Mouse (Mus musculus): ENCODE data around the gene Wdr25. TPM values are rescaled to one million over a fixed set of nuclear protein-coding genes. Genes with fewer than 3 reads are reported as not detected.
"Not testable (repeated sequence)": the region's sequence is repeated elsewhere in the genome, so short reads cannot be mapped to it uniquely, and the experiment has no call there.

The Wdr25 gene
- polyA plus RNA-seq (2015; fragmentation: Nextera tagmentation; extraction: Ambion mirVana) = 5.7 and 8.3 TPM in 2 replicates

DNA sequence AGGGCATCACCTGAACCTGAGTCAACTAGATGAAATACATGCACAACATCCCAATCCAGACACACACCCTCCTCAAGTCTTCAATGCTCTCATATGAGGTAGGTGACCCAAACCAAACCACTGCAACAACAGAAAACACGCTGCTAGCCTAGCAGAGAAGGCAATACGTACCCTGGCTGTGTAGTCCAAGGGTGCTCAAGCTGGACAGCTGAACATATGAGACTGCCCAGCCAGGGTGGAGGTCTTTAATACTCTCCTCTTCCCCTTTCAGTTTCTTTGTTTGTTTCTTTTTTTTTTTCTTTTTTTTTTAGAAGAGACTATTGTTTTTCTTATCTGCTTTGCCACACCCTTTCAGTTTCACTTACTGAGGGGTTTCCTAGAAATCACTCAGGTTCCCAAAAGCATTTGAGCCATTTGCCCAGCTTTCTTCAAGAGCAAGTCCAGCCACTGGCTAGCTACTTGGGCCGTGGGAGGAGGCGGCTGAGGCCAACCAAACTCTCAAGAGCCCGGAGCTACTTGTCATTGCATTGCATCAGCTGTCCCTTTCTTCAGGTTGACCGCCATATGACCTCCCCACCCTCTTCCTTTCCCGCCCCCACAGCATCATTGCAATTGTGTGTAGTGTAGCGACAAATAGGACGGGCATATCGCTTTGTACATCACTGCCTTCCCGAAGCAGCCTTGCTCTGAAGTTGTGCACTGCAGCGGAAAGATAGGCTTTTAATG lies at the start of gene Wdr25:
Gene Wdr25, plus strand, starts transcription at position 643 of the 726 bp plus-strand sequence.
- peak within 1 kb of the TSS; percentile 81 for H3K9ac ChIP-seq
- H3K4me3 ChIP-seq (replicated peaks) = peak within 1 kb of the TSS; percentile 88
- no peaks in the 10 kb centered on the region for H3K9me3 ChIP-seq
- no peak for ATAC-seq
- WGBS = 19% methylated on average over 12 of the region's 12 CpGs
- peaks cover 14% of the 10 kb centered on the region for H3K4me1 ChIP-seq (replicated peaks)
- peak within 1 kb of the TSS; percentile 91 for H3K4me2 ChIP-seq (replicated peaks)
- 0 out of 2 replicates have a peak, but pooled peaks cover 7% of the 10 kb centered on the region for H3K36me3 ChIP-seq
- no peak within 1 kb of the TSS for H3K27ac ChIP-seq
- H3K27me3 ChIP-seq (replicated peaks) = no peaks in the 10 kb centered on the region

DNA sequence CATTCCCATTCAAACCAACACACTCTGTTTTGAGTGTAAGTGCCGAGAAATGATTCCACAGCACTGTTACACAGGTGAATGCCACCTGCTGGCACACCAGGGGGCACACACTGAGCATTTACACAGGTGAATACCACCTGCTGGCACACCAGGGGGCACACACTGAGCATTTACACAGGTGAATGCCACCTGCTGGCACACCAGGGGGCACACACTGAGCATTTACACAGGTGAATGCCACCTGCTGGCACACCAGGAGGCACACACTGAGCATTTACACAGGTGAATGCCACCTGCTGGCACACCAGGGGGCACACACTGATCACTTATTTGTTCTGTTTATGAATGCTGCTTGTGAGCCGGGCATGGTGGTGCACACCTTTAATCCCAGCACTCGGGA lies 45.4 kb upstream of the Wdr25 start:
- H3K36me3 ChIP-seq = peaks cover 11% of the 10 kb centered on the region; the same call in 1 of the 2 replicates
- H3K4me3 ChIP-seq (replicated peaks); H3K9ac ChIP-seq; H3K9me3 ChIP-seq; H3K27ac ChIP-seq; H3K4me1 ChIP-seq (replicated peaks); H3K4me2 ChIP-seq (replicated peaks); H3K27me3 ChIP-seq (replicated peaks); ATAC-seq: not testable (repeated sequence)
- 94% methylated on average over 3 of the region's 3 CpGs for WGBS

DNA sequence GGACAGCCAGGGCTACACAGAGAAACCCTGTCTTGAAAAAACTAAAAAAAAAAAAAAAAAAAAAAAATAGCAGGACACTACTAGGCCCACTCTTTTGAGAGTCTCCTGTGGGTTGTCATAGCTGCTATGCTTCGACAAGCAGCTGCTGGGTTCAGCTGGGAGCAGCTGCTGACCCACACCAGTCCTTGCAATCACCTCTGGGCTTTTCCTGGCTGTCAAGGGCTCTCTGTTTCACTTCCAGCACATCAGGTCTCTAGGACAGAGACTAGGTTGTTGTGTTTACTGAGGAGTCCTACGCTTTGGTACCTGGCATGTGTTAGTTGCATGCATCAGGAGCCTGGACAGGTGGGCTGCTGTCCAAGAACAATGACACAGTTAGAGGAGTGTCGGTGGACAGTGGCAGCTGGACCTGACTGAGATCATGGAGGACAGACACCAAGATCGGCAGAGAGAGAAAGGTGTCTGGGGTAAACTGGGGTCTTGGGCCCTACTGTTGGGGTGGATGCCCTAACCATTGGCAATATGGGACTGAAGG lies 43.9 kb upstream of the Wdr25 start:
- no peak overlapping the region for H3K4me3 ChIP-seq (replicated peaks)
- no peaks in the 10 kb centered on the region for H3K27me3 ChIP-seq (replicated peaks)
- no peak for ATAC-seq
- 0 out of 2 replicates have a peak, but pooled peaks cover 5% of the 10 kb centered on the region for H3K36me3 ChIP-seq
- H3K9me3 ChIP-seq = no peaks in the 10 kb centered on the region
- no peak overlapping the region for H3K4me2 ChIP-seq (replicated peaks)
- H3K9ac ChIP-seq = no peak overlapping the region
- WGBS = 67% methylated on average over 4 of the region's 4 CpGs
- no peak overlapping the region for H3K27ac ChIP-seq
- no peaks in the 10 kb centered on the region for H3K4me1 ChIP-seq (replicated peaks)

DNA sequence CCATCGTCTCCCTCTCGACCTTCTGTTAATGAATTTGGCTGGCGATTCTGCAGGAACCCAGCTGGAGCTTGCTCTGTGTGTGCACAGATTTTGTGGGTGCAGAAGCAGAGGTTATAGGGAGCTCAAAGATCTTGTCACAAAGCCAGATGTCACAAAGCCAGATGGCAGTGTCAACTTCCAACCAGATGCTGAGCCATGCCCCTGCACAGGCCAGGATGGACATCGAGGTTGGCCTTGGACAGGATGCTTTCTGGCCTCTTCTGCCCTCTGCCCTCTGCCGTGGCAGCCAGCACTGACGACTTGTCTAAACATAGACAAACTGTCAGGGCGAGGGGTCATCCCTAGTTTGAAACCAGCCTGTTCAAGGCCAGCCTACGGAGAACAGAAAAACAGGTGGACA lies 43.3 kb upstream of the Wdr25 start:
- H3K4me2 ChIP-seq (replicated peaks) = no peak overlapping the region
- no peak overlapping the region for H3K27ac ChIP-seq
- H3K36me3 ChIP-seq = no peaks in the 10 kb centered on the region
- no peaks in the 10 kb centered on the region for H3K27me3 ChIP-seq (replicated peaks)
- no peak overlapping the region for H3K9ac ChIP-seq
- ATAC-seq = no peak
- 40% methylated on average over 8 of the region's 8 CpGs for WGBS
- no peak overlapping the region for H3K4me3 ChIP-seq (replicated peaks)
- H3K4me1 ChIP-seq (replicated peaks) = no peaks in the 10 kb centered on the region
- H3K9me3 ChIP-seq = no peaks in the 10 kb centered on the region

DNA sequence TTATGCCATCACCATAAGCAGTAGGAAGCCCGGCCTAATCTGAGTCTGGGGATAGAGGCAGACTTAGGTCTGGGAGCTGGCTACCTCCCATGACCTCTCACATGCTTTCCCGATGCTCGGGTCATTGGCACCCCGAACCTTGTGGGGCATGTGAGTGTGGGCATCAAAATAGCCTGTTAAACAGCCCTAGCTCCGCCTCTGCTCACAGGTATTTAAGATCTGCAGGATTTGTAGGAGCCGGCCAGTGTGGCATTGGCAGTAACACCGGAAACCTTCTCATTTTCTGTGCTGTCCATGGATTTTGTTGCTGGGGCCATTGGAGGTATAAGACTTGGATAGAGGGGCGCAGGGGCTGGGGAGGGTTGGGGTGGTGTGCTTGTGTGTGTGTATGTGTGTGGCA lies 42.5 kb upstream of the Wdr25 start:
- no peak overlapping the region for H3K27ac ChIP-seq
- no peaks in the 10 kb centered on the region for H3K36me3 ChIP-seq
- H3K27me3 ChIP-seq (replicated peaks) = no peaks in the 10 kb centered on the region
- H3K9me3 ChIP-seq = no peaks in the 10 kb centered on the region
- no peaks in the 10 kb centered on the region for H3K4me1 ChIP-seq (replicated peaks)
- H3K4me3 ChIP-seq (replicated peaks) = no peak overlapping the region
- ATAC-seq = no peak
- no peak overlapping the region for H3K9ac ChIP-seq
- no peak overlapping the region for H3K4me2 ChIP-seq (replicated peaks)
- 88% methylated on average over 8 of the region's 8 CpGs for WGBS

- Histone ChIP-seq H3K27me3 (replicated peaks) (no peaks in the 10 kb centered on the region), H3K4me2 (replicated peaks) (no peak overlapping the region), H3K36me3 (no peaks in the 10 kb centered on the region), H3K27ac (no peak overlapping the region), H3K9me3 (no peaks in the 10 kb centered on the region), H3K4me1 (replicated peaks) (peaks cover 3% of the 10 kb centered on the region; the same call in 1 of the 2 replicates), H3K4me3 (replicated peaks) (no peak overlapping the region), H3K9ac (no peak overlapping the region)
- WGBS = 88% methylated on average over 8 of the region's 8 CpGs
- no peak for ATAC-seq
These were observed 40.6 kb upstream of the Wdr25 start for GRCm38 (mm10) chr12:108852822-108853221.

DNA sequence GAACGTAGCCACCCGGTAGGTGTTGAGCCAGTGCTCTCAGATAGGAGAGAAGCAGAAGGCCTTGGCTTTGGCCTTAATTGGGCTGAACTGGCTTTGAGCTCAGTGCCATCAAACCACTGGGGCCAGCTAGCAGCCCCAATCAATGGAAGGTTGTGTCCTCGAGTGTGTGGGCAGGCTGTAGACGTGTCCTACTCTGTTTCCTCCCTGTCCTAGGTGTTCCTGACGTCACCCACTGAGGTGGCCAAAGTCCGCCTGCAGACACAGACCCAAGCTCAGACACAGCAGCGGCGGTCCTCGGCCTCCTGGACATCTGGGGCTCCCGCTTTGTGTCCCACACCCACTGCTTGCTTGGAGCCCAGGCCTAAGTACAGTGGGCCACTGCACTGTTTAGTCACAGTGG lies 38.4 kb upstream of the Wdr25 start:
- Histone ChIP-seq H3K4me3 (replicated peaks) (no peak overlapping the region), H3K36me3 (peaks cover 4% of the 10 kb centered on the region; the same call in 1 of the 2 replicates), H3K4me1 (replicated peaks) (peaks cover 5% of the 10 kb centered on the region; the same call in 1 of the 2 replicates), H3K9ac (no peak overlapping the region), H3K9me3 (no peaks in the 10 kb centered on the region), H3K27ac (no peak overlapping the region), H3K4me2 (replicated peaks) (no peak overlapping the region), H3K27me3 (replicated peaks) (no peaks in the 10 kb centered on the region)
- ATAC-seq = peak; percentile 87
- 74% methylated on average over 10 of the region's 10 CpGs for WGBS

DNA sequence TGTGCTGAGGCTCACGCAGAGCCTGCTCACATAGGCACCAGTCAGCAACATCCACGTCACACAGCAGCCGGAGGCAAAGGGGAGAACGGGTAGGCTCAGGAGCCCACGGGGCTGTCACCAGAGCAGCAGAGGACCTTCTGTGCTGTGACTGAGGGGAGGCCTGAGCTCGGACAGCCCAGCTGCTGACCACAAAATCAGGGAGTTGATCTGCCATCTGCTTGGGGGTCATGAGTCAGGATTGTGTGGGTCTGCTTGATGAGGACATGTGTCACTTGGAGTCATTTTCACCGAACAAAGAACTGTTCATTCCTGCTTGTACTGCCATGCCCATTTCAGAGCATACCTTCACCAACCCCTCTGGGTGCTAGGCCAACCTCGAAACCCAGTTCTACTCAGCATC lies 37.2 kb upstream of the Wdr25 start:
- H3K27me3 ChIP-seq (replicated peaks) = no peaks in the 10 kb centered on the region
- no peak overlapping the region for H3K4me2 ChIP-seq (replicated peaks)
- H3K36me3 ChIP-seq = peaks cover 15% of the 10 kb centered on the region
- H3K27ac ChIP-seq = no peak overlapping the region
- no peak overlapping the region for H3K4me3 ChIP-seq (replicated peaks)
- H3K9me3 ChIP-seq = no peaks in the 10 kb centered on the region
- WGBS = 87% methylated on average over 8 of the region's 8 CpGs
- no peak overlapping the region for H3K9ac ChIP-seq
- no peak for ATAC-seq
- H3K4me1 ChIP-seq (replicated peaks) = peaks cover 5% of the 10 kb centered on the region; the same call in 1 of the 2 replicates

- H3K4me3 ChIP-seq (replicated peaks) = no peak overlapping the region
- ATAC-seq = no peak
- peak overlapping the region; percentile 57; the same call in 1 of the 2 replicates for H3K27ac ChIP-seq
- peaks cover 5% of the 10 kb centered on the region; the same call in 1 of the 2 replicates for H3K4me1 ChIP-seq (replicated peaks)
- no peaks in the 10 kb centered on the region for H3K27me3 ChIP-seq (replicated peaks)
- no peaks in the 10 kb centered on the region for H3K9me3 ChIP-seq
- no peak overlapping the region for H3K9ac ChIP-seq
- H3K36me3 ChIP-seq = peaks cover 15% of the 10 kb centered on the region
- WGBS = 84% methylated on average over 7 of the region's 7 CpGs
- no peak overlapping the region for H3K4me2 ChIP-seq (replicated peaks)
These were observed 36.3 kb upstream of the Wdr25 start for GRCm38 (mm10) chr12:108857109-108857508.

- 67% methylated on average over 7 of the region's 7 CpGs for WGBS
- Histone ChIP-seq H3K27me3 (replicated peaks) (no peaks in the 10 kb centered on the region), H3K9me3 (no peaks in the 10 kb centered on the region), H3K4me1 (replicated peaks) (peaks cover 5% of the 10 kb centered on the region; the same call in 1 of the 2 replicates), H3K4me2 (replicated peaks) (no peak overlapping the region), H3K4me3 (replicated peaks) (no peak overlapping the region), H3K36me3 (peaks cover 20% of the 10 kb centered on the region), H3K9ac (no peak overlapping the region), H3K27ac (peak overlapping the region; percentile 57; the same call in 1 of the 2 replicates)
- ATAC-seq = no peak
These were observed 35.7 kb upstream of the Wdr25 start for GRCm38 (mm10) chr12:108857589-108858184.

GRCm38 (mm10) chr12:108858486-108858885 lies 34.9 kb upstream of the Wdr25 start:
- Histone ChIP-seq H3K4me1 (replicated peaks) (peaks cover 5% of the 10 kb centered on the region; the same call in 1 of the 2 replicates), H3K9me3 (no peaks in the 10 kb centered on the region), H3K4me3 (replicated peaks) (no peak overlapping the region), H3K9ac (no peak overlapping the region), H3K27ac (0 out of 2 replicates have a peak overlapping the region, but pooled peaks have one; percentile 19), H3K27me3 (replicated peaks) (no peaks in the 10 kb centered on the region), H3K36me3 (peaks cover 21% of the 10 kb centered on the region), H3K4me2 (replicated peaks) (no peak overlapping the region)
- 82% methylated on average over 5 of the region's 5 CpGs for WGBS
- ATAC-seq = no peak

GRCm38 (mm10) chr12:108865007-108865494 lies 28.4 kb upstream of the Wdr25 start:
- Histone ChIP-seq H3K27ac (peak overlapping the region; percentile 28; the same call in 1 of the 2 replicates), H3K9ac (no peak overlapping the region), H3K4me2 (replicated peaks) (no peak overlapping the region), H3K4me3 (replicated peaks) (no peak overlapping the region), H3K36me3 (peaks cover 57% of the 10 kb centered on the region), H3K9me3 (no peaks in the 10 kb centered on the region), H3K27me3 (replicated peaks) (no peaks in the 10 kb centered on the region), H3K4me1 (replicated peaks) (no peaks in the 10 kb centered on the region)
- 64% methylated on average over 6 of the region's 6 CpGs for WGBS
- ATAC-seq = no peak

Measured in intestine, embryonic 15.5 days (tissue).